Mouse (Mus musculus) layer of hippocampus, adult 2 months (tissue): ENCODE measurements at regions not wholly inside any gene's neighbourhood (a gene's known extent, or its start where the extent isn't known, plus 50 kb on each side); places are given as distances from the start of the nearest gene placed in this dataset.

Experiments
- DNase-seq, 2 experiments: peaks; one replicate each; pipeline ENCODE4 v3.0.0; 2022; ENCODE audit warnings: low spot score in 2 of 2
- H3K27ac ChIP-seq: fragments of 200-600 bp; 2 replicates; pipeline ENCODE4 v1.8.1; 2022
- H3K4me3 ChIP-seq: fragments of 200-600 bp; 2 replicates; pipeline ENCODE4 v1.8.1; 2022; ENCODE audit warnings: mild to moderate bottlenecking
- CTCF ChIP-seq: fragments of 200-600 bp; conservative IDR thresholded peaks from 2 replicates; pipeline ENCODE4 v1.8.1; 2022; ENCODE audit warnings: antibody characterized with exemption, mild to moderate bottlenecking, moderate library complexity

- DNase-seq: no peak
- TF ChIP-seq CTCF: no peak
- H3K4me3 ChIP-seq: no peak overlapping the region
- no peak overlapping the region for H3K27ac ChIP-seq
Measured at GRCm38 (mm10) chr7:54333142-54333541, 502.2 kb upstream of the Luzp2 start.

DNA sequence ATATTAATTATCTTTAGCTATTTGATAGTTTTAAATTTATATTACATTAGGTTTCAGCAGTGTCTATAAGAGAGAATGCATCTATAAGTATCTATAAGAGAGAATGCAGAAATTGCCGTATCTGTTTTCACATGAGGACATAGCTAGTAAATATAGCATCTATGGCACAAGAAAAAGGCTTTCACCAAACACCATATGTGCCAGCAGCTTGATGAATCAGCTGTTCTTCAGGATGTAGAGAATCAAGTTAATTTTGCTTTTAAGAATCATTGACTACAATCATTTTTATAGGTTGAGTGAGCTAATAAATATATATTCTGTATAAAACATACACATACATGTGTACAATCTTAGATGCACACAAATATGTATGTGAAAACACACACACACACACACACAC, 500.4 kb upstream of the Luzp2 start:
- Histone ChIP-seq H3K4me3 (no peak overlapping the region), H3K27ac (no peak overlapping the region)
- TF ChIP-seq CTCF: no peak
- peak; percentile 27 to 49 for DNase-seq

- H3K27ac ChIP-seq: no peak overlapping the region
- no peak for TF ChIP-seq CTCF
- H3K4me3 ChIP-seq: no peak overlapping the region
- peak in 1 of 2 experiments; percentile 10 for DNase-seq
Measured at GRCm38 (mm10) chr7:54340532-54340931, 494.8 kb upstream of the Luzp2 start.
